Mouse (Mus musculus): ENCODE data around the gene Crtc3.

Gene Crtc3

GRCm38 (mm10) chr7:80597900-80598299, 90.8 kb downstream of the Crtc3 start:
- DNase-seq (ENCODE audit: low read depth), result no peak

- no peak for DNase-seq (ENCODE audit: low read depth)
Measured at GRCm38 (mm10) chr7:80589054-80589746, 99.5 kb downstream of the Crtc3 start.

GRCm38 (mm10) chr7:80587684-80588083, 101.0 kb downstream of the Crtc3 start:
- no peak for DNase-seq (ENCODE audit: low read depth)

- DNase-seq (ENCODE audit: low read depth), result no peak
Measured at GRCm38 (mm10) chr7:80586681-80587660, 101.7 kb downstream of the Crtc3 start.

GRCm38 (mm10) chr7:80586161-80586560, 102.5 kb downstream of the Crtc3 start:
- no peak for DNase-seq (ENCODE audit: low read depth)

- DNase-seq (ENCODE audit: low read depth), result no peak
Measured at GRCm38 (mm10) chr7:80585380-80585779, 103.3 kb downstream of the Crtc3 start.

GRCm38 (mm10) chr7:80583981-80584380, 104.7 kb downstream of the Crtc3 start:
- DNase-seq (ENCODE audit: low read depth), result peak; percentile 80

GRCm38 (mm10) chr7:80582821-80583451, 105.7 kb downstream of the Crtc3 start:
- DNase-seq (ENCODE audit: low read depth), result no peak

GRCm38 (mm10) chr7:80580368-80580767, 108.3 kb downstream of the Crtc3 start:
- DNase-seq (ENCODE audit: low read depth), result peak; percentile 67

- DNase-seq (ENCODE audit: low read depth), result peak; percentile 24
Measured at GRCm38 (mm10) chr7:80577417-80577980, 111.2 kb downstream of the Crtc3 start.

GRCm38 (mm10) chr7:80576626-80577025, 112.1 kb downstream of the Crtc3 start:
- no peak for DNase-seq (ENCODE audit: low read depth)

GRCm38 (mm10) chr7:80575750-80576149, 112.9 kb downstream of the Crtc3 start:
- DNase-seq (ENCODE audit: low read depth), result no peak

GRCm38 (mm10) chr7:80573076-80573475, 115.6 kb downstream of the Crtc3 start:
- no peak for DNase-seq (ENCODE audit: low read depth)

- DNase-seq (ENCODE audit: low read depth), result no peak
Measured at GRCm38 (mm10) chr7:80567982-80568381, 120.7 kb downstream of the Crtc3 start.

GRCm38 (mm10) chr7:80561931-80562330, 126.7 kb downstream of the Crtc3 start:
- no peak for DNase-seq (ENCODE audit: low read depth)

GRCm38 (mm10) chr7:80561271-80561670, 127.4 kb downstream of the Crtc3 start:
- DNase-seq (ENCODE audit: low read depth), result no peak

GRCm38 (mm10) chr7:80558572-80558971, 130.1 kb downstream of the Crtc3 start:
- DNase-seq (ENCODE audit: low read depth), result peak; percentile 48

- DNase-seq (ENCODE audit: low read depth), result no peak
Measured at GRCm38 (mm10) chr7:80558101-80558500, 130.6 kb downstream of the Crtc3 start.

- no peak for DNase-seq (ENCODE audit: low read depth)
Measured at GRCm38 (mm10) chr7:80557161-80557560, 131.5 kb downstream of the Crtc3 start.

- peak; percentile 22 for DNase-seq (ENCODE audit: low read depth)
Measured at GRCm38 (mm10) chr7:80556166-80556565, 132.5 kb downstream of the Crtc3 start.

- no peak for DNase-seq (ENCODE audit: low read depth)
Measured at GRCm38 (mm10) chr7:80555146-80555545, 133.5 kb downstream of the Crtc3 start.
